Mouse (Mus musculus) frontal cortex, postnatal 14 days (tissue): ENCODE measurements around the gene Slc35e2.
"Not testable (repeated sequence)": the region's sequence is repeated elsewhere in the genome, so short reads cannot be mapped to it uniquely, and the experiment has no call there.

Experiments used
- DNase-seq, 2 experiments: peaks; one replicate each; pipeline ENCODE4 v3.0.0; 2022; ENCODE audit warnings: low spot score in 2 of 2

Gene Slc35e2

DNA sequence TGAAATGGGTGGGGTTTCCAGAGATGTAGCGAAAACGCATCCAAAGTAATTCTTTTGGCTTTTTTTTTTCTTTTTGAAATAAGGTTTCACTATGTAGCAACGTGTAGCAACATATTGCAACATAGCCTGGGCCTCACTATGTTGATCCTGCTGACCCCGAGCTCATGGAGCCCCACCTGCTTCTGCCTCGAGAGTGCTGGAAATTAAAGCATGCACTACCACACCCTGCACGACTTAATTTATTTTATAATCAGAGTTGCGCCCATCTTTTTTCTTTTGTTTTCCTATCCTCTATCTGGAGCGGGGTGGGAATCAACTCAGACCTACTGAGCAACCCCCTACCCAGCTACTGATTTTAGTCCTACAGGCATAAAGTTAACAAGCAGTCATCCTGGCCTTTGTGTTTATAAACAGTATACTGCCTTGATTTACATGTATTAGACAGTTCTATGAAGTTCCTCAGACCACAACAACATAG, 68.4 kb downstream of the Slc35e2 start:
- DNase-seq, result no peak

DNA sequence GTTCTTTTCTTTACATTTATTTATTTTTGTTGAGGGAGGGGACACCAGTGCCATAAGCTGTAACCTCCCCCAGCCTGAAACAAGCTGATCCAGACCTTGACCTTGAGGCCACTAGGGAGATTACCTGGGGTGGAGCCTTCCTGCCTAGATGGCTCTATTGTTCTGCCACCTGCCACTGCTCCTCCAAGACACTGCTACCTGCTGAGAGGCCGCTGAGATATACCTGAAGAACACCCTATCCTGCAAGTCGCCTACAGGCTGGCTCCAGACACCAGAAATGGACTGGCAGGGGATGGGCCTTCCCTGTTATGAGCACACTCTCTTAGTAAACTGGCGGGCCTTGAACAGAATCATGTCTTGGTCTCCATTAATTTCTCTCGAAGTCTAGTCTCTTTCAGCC, 69.0 kb downstream of the Slc35e2 start:
- DNase-seq, result not testable (repeated sequence)

DNA sequence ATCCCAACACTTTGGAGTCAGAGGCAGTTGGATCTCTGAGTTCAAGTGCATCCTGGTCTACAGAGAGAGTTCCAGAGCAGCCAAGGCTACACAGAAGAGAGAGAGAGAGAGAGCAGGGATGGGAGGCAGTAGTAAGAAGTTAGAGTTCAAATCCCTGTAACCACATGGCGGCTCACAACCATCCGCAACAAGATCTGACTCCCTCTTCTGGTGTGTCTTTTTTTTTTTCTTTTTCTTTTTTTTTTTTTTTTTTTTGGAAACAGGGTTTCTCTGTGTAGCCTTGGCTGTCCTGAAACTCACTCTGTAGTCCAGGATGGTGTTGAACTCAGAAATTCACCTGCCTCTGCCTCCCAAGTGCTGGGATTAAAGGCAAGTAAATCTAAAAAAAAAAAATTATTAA, 70.9 kb downstream of the Slc35e2 start:
- no peak for DNase-seq
